Mouse (Mus musculus): ENCODE measurements around the gene Cyfip1. TPM values are rescaled to one million over a fixed set of nuclear protein-coding genes. Genes with fewer than 3 reads are reported as not detected.

Cyfip1 gene
- total RNA-seq, 2 experiments from 2014 or later = 18.6 to 27.2 TPM

DNA sequence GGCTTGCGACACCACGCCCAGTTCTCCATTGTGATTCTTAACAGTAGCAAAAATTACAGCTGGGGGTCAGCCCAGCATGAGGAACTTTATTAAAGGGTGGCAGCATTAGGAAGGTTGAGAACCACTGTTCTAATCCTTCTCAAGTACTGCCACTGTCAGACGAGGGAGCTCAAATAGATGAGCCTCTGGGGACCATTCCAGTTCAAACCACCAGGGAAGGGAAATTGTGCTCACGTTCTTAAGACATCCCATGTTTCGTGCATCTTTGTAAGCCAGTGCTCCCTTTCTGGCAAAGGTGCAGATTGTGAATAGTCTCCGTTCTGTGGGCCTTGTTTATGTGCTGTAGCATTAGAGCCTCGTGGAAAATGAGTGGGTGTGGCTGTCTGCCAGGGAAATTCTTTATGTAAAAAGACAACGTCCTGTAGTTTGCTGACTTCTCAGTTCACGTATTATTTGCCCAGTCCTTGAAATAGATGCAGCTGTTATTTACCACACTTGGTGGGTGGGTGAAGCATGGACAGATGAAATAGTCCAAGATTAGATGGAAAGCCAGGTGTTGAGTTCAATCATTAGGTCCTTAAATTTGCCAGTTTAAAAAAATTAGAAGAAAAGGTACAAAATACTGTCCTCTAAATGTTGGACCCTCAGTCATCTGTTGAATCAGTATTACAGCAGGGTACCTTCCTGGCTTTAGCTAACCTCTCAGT is 5.2 kb downstream of the Cyfip1 start:
- Histone ChIP-seq H3K4me3 (no peak overlapping the region), H3K27ac (no peak overlapping the region; the same call in 1 of the 2 replicates)
- TF ChIP-seq CTCF (IDR thresholded peaks at IDR 0.05) = no peak
- intact Hi-C loops (cut with DNase I) = no loop called here
- DNase-seq = no peak

DNA sequence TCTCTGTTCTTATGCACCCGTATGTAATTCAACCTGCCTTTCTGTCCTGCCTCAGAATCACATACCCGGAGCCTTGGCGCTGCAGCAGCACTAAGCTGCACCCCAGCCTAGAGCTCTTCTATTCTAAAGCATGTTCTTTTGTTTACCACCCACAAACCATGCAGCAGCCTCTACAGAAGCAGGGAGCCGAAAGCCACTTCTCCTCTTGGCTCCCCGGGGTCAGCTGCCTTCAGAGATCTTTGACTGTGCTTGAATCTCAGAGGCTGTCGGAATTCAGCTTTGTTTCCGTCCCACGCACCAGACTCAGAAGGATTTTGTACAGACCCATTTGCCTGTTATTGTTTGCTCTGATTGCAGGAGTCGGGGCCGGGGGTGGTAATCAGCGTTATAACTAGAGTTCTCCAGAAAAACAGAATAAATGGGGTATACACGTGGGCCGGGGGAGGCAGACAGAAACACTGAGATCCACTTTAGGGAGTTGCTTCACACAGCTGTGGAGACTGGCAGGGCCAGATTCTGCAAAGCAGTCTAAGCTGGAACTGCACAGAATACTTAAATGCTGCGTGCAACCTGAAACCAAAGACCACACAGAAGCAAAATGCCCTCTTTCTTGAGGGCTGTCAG is 8.5 kb downstream of the Cyfip1 start:
- DNase-seq = no peak
- Histone ChIP-seq H3K27ac (no peak overlapping the region), H3K4me3 (no peak overlapping the region)
- intact Hi-C loops (cut with DNase I) = no loop called here
- no peak for TF ChIP-seq CTCF (IDR thresholded peaks at IDR 0.05)

DNA sequence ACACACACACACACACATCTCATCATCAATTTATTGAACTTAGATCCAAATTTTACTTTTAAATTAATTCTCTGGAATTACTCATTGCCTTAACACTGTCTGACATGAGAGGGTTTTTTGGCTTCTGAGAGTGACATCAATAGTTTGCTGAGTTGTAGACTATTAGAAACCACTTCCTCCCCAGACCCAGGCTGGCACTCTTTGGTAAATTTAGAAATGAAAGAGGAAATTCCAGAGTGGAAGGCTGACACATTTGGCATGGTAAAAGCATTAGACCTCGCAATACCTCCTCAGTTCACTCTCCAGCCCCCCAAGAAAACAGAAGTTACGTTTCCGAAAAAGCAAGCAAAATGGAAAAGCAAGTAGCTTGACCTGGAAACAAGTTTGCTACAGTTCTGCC is 11.2 kb downstream of the Cyfip1 start:
- intact Hi-C loops (cut with DNase I) = no loop called here
- no peak for TF ChIP-seq CTCF (IDR thresholded peaks at IDR 0.05)

DNA sequence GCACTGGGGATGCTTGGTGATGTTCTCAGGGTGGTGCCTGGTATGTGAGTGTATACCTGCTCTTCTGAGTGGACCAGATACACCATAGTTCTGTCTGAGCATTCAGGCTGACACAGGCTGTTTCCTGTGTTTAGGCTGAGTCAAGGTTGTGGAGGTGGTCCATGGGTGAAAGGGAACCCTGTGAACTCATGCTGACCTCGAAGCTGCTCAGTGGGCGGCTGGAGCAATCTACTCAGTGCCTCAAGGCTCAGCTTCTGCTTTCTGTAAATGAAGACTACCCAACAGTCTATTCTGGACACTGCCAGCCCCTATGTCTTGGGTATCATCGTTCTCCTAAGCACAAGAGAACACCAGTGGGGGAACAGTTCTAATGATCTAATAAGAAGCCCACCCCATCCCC is 14.1 kb downstream of the Cyfip1 start:
- Histone ChIP-seq H3K4me3 (no peak overlapping the region), H3K27ac (no peak overlapping the region)
- no peak for DNase-seq
- TF ChIP-seq CTCF (IDR thresholded peaks at IDR 0.05) = no peak
- intact Hi-C loops (cut with DNase I) = no loop called here

More for the DNA sequence above, 11.2 kb downstream of the Cyfip1 start:
- Histone ChIP-seq H3K27ac (no peak overlapping the region), H3K4me3 (no peak overlapping the region)
- DNase-seq = no peak

DNA sequence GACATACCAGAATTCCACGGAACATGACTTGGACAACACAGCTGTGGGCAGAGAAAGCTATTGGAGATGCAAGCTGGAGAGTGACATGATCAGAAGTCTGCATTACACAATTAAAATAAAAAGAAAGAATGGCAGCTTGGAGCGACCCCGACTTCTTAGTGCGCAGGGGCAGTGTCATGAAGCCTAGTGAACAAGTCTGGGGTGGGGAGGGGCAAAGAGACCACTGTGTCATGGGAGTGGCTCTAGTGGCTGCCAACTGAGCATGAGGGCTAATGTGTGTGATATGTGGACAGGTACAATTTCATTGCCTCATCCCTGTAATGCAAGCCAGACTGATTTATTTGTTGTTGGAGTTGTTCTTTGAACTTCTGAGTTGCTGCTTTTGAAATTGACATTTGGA is 15.2 kb downstream of the Cyfip1 start:
- no peak for TF ChIP-seq CTCF (IDR thresholded peaks at IDR 0.05)
- intact Hi-C loops (cut with DNase I) = no loop called here
- H3K4me3 ChIP-seq = no peak overlapping the region
- no peak overlapping the region for H3K27ac ChIP-seq
- no peak for DNase-seq

DNA sequence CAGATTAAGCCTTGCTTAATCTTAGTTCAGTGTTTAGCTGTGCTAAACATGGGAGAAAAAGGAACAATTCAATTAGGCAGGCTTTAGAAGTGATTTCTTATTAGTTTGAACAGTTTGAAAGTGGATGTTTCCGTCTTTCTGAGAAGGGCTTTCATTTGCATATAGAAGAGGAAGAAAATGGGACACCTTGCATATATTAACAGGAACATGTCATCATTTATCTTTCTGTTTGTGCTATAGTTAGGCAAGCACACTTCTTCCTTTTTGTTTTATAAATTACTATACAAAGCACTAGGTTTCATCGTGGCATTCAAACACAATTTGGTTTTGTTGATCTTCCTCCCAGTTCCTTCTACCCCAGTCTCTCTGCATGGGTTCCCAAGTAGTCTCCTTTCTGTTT is 16.2 kb downstream of the Cyfip1 start:
- TF ChIP-seq CTCF (IDR thresholded peaks at IDR 0.05) = no peak
- no peak overlapping the region for H3K27ac ChIP-seq
- intact Hi-C loops (cut with DNase I) = no loop called here
- DNase-seq = no peak
- no peak overlapping the region for H3K4me3 ChIP-seq

DNA sequence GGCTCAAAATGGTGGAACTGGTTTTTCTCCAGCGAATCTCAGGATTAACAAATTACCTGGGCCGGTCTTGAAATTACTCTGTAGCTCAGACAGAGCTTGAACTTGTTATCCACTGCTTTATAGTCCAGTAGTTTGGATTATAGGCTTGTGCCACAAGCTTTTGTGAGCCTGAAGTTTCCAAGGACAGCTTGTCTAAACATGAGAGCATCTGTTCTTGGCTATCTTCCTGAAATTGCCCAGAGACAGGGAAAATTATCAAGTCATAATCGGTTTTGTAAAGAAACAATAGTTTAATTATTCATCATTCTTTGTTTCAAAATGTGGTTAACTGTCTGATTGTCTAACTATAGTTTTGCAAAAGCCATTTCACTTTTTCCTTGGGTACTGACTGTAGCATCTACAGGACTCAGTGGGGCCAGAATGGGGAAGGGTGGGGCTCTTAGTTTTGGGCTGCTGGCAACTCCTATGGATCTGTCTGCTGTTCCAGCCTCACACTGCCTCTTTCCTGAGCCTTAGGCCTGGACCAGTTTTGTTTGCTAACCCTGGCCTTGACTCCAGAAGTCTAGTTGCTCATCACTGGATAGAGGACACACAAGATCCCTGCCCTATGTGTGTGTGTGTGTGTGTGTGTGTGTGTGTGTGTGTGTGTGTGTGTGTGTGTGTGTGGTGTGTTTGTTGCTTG is 17.4 kb downstream of the Cyfip1 start:
- Histone ChIP-seq H3K27ac (peak overlapping the region; percentile 16; the same call in 1 of the 2 replicates), H3K4me3 (no peak overlapping the region)
- no peak for TF ChIP-seq CTCF (IDR thresholded peaks at IDR 0.05)
- intact Hi-C loops (cut with DNase I) = no loop called here
- DNase-seq = no peak

DNA sequence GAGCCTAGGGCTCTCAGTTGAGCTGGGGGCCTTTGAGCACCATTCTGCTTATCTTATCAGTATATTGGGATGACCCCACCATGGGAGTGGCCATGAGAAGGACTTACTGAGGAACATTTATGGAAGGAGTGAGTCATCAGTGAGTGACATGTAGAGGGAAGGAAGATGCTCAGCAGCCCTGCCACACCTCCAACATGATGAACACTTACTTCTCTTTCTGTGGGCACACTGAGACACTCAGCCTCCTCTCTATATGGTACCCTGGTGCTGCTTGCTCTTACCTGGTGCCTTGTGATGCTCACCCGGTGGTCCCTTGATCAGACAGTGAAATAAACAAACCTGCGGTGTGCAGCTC is 17.9 kb downstream of the Cyfip1 start:
- H3K27ac ChIP-seq = no peak overlapping the region
- H3K4me3 ChIP-seq = no peak overlapping the region
- TF ChIP-seq CTCF (IDR thresholded peaks at IDR 0.05) = no peak
- no peak for DNase-seq
- intact Hi-C loops (cut with DNase I) = no loop called here

DNA sequence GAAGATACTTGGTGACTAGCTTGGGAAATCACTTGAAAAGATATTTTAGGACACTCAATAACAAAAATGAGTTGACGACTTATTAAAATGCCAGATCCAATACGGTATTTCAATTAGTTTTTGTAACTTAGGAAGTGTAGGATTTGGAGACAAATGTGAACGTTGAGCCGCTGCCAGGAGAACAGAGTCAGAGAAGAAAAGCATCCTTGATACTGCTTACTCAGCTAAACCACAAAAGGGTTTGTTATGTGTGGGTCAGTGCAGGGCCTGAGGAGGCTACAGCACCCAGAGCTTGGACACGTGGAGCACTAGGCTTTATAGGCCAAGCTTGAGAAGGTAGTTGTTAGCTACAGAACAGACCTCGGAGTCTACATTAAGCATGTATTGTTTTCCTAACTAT is 18.4 kb downstream of the Cyfip1 start:
- intact Hi-C loops (cut with DNase I) = no loop called here
- no peak for TF ChIP-seq CTCF (IDR thresholded peaks at IDR 0.05)
- Histone ChIP-seq H3K27ac (no peak overlapping the region), H3K4me3 (no peak overlapping the region)
- no peak for DNase-seq

DNA sequence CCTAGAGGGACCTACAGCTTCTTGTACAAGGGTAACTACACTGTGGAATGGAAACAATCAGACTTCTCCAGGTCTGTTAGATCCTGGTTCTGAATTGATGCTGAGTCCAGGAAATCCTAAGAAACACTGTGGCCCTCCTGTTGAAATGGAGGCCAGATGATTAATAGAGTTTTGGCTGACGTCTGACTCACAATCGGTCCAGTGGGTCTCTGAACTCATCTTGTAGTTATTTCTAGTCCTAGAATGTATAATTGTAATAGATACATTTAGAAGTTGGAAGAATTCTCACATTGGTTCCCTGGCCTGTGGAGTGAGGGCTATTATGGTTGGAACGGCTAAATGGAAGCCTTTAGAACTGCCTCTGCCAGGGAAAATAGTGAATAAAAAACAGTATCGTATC is 19.6 kb downstream of the Cyfip1 start:
- H3K27ac ChIP-seq = no peak overlapping the region
- TF ChIP-seq CTCF (IDR thresholded peaks at IDR 0.05) = no peak
- intact Hi-C loops (cut with DNase I) = no loop called here
- DNase-seq = no peak
- no peak overlapping the region for H3K4me3 ChIP-seq

DNA sequence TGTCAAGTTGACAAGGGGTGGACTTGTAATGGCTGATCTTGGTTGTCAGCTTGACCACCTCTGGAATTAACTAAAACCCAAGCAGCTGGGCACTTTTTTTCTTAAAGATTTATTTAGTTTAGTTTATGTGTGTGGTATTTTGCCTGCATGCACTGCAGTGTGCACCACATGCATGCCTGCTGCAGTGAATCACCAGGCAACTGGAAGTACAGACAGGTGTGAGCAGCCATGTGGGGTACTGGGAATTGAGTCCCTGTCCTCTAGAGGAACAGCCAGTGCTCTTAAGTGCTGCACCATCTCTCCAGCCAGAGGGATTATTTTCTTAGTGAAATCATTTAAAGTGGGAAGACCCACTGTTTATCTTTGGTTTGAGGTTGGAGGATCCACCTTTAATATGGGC is 23.5 kb downstream of the Cyfip1 start:
- no peak for DNase-seq
- H3K4me3 ChIP-seq = no peak overlapping the region
- no peak overlapping the region for H3K27ac ChIP-seq
- TF ChIP-seq CTCF (IDR thresholded peaks at IDR 0.05) = no peak
- intact Hi-C loops (cut with DNase I) = no loop called here

DNA sequence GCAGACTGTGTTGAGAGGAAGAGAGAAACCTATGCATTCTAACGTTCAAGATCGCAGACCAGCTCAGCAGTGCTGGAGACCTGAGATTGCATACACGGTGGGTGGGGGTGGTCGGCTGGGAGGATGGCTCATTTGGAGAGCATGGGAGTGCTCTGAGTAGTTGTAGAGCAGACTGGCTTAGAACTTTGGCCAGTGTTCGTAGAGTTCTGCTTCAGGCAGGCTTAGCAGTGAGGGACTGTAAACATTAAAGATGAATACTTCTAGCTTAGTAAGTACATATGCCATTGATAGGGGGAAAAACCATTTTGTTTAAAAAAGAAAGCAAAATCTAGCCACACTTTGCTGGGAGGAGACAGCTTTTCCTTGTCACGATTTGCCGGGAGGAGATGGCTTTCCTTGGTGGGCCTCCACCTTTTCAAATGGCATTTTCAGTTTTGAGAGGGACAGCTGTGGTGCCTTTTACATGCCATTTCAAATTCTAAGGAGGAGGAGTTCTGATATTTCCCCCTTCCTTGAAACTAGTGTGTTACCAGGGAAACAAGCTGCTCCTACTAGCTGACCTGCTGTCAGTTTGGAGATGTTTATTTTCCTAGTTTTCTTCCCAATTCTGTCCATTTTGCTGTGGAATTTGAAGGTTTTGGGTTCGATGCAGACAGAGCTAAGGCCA is 24.3 kb downstream of the Cyfip1 start:
- Histone ChIP-seq H3K27ac (no peak overlapping the region), H3K4me3 (no peak overlapping the region)
- intact Hi-C loops (cut with DNase I) = no loop called here
- no peak for DNase-seq
- TF ChIP-seq CTCF (IDR thresholded peaks at IDR 0.05) = no peak

DNA sequence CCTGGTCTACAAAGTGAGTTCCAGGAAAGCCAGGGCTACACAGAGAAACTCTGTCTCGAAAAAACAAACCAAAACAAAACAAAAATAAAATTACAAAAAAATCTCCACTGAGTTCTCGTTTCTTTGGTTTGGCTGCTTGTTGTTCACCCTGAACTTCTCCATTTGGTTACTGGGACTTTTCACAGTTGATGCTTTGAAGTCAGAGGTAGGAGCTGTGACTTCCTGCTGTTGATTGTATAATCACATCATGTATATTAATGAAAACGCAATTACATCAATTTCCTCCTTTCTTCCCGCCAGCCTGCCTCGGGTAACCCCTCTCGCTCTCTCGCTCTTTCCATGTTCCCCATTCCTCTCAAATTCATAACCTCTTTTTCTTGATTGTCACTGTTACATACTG is 26.7 kb downstream of the Cyfip1 start:
- Histone ChIP-seq H3K4me3 (no peak overlapping the region), H3K27ac (no peak overlapping the region)
- intact Hi-C loops (cut with DNase I) = no loop called here
- TF ChIP-seq CTCF (IDR thresholded peaks at IDR 0.05) = no peak
- DNase-seq = no peak

Measured in gastrocnemius, adult 2 months (tissue).